Mouse (Mus musculus) testis, adult 2 months (tissue): Measurements from ENCODE around the gene Brinp2. TPM values are rescaled to one million over a fixed set of nuclear protein-coding genes. Genes with fewer than 3 reads are reported as not detected.

Experiments
- H3K27ac ChIP-seq: fragments of 200-500 bp; 2 replicates; pipeline ENCODE4 v1.5.1; 2012; ENCODE audit warnings: low read depth, low read length; ENCODE audit not compliant: control insufficient read depth, insufficient read depth
- H3K27me3 ChIP-seq: fragments of 200-500 bp; 2 replicates; pipeline ENCODE4 v1.6.1; 2012; ENCODE audit warnings: mild to moderate bottlenecking, low read length, moderate library complexity; ENCODE audit not compliant: control insufficient read depth, insufficient read depth
- H3K36me3 ChIP-seq: fragments of 200-500 bp; 2 replicates; pipeline ENCODE4 v1.6.1; 2012; ENCODE audit warnings: mild to moderate bottlenecking, low read length; ENCODE audit not compliant: control insufficient read depth, insufficient read depth
- H3K4me1 ChIP-seq: fragments of 200-500 bp; 2 replicates; pipeline ENCODE4 v1.6.1; 2012; ENCODE audit warnings: low read length; ENCODE audit not compliant: control insufficient read depth, insufficient read depth
- H3K4me3 ChIP-seq: fragments of 200-500 bp; 2 replicates; pipeline ENCODE4 v1.5.1; 2012; ENCODE audit warnings: low read depth, mild to moderate bottlenecking, low read length, moderate library complexity, mixed read lengths; ENCODE audit not compliant: control insufficient read depth
- CTCF ChIP-seq: fragments of 200-500 bp; IDR thresholded peaks from 2 replicates; pipeline ENCODE4 v1.5.1; 2012; ENCODE audit warnings: low read depth, mild to moderate bottlenecking, inconsistent platforms, low read length, moderate library complexity; ENCODE audit not compliant: control insufficient read depth, insufficient read depth, insufficient replicate concordance
- POLR2A ChIP-seq: fragments of 200-500 bp; IDR thresholded peaks from 2 replicates; pipeline ENCODE4 v1.6.1; 2012; ENCODE audit warnings: low read depth, mild to moderate bottlenecking, inconsistent platforms, low read length, moderate library complexity; ENCODE audit not compliant: control insufficient read depth
- polyA plus RNA-seq: library from polyadenylated mRNA; depleted of rRNA; stranded (reverse); fragments of >200 nt; gene quantifications from 2 replicates; pipeline ENCODE4 v1.2.3, GENCODE M21; 2012; rRNA removed

Brinp2 gene
- polyA plus RNA-seq, result 0.07 and 0.10 TPM in 2 replicates

DNA sequence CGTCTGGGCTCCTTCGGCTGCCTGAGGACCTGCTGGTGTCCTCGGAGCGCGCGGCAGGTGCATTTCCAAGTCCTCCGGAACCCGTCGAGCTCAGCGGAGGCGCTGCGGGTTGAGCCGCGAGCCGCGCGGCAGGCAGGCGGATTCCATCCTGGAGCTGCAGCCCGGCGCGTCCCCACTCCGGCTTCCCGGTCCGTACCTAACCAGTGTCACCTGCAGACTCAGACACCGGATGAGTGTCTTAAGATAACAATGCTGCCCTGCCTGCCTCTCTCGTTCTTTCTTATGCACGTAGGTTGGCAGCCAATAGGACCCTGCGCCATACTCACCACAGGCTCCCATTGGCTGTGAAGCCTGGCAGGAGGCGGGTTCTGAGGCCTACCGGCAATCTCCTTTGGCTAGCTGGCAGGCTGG lies at the start of gene Brinp2:
TSS of gene Brinp2 (minus strand) at position 276 of the 411 bp plus-strand sequence.
- Histone ChIP-seq H3K27me3 (no peaks in the 10 kb centered on the region), H3K27ac (no peak within 1 kb of the TSS), H3K36me3 (no peaks in the 10 kb centered on the region), H3K4me3 (peak within 1 kb of the TSS; percentile 64), H3K4me1 (peaks cover 8% of the 10 kb centered on the region)
- no peak for TF ChIP-seq POLR2A
- no peak for TF ChIP-seq CTCF

DNA sequence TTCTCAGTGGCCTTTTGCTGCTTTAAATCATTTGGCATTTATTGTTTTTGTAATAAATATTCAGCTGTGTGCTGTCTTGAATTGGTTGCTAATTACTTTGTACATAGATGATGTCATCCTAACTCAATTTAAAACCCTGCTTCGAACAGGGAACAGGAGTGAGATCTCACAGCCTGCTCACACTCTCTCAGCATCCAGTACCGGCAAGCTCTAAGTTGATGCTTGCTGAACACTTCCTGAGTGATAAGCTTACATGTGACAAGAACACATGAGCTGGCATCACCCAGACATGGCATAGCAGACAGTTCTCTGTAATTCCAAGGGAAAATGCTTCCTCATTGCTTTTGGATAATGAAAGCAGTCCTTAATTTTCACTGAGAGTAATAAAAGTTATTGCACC lies 44.8 kb upstream of the Brinp2 start:
- Histone ChIP-seq H3K4me1 (no peaks in the 10 kb centered on the region), H3K27ac (no peak overlapping the region), H3K36me3 (no peaks in the 10 kb centered on the region), H3K27me3 (no peaks in the 10 kb centered on the region), H3K4me3 (no peak overlapping the region)
- TF ChIP-seq POLR2A, result no peak
- TF ChIP-seq CTCF, result no peak

DNA sequence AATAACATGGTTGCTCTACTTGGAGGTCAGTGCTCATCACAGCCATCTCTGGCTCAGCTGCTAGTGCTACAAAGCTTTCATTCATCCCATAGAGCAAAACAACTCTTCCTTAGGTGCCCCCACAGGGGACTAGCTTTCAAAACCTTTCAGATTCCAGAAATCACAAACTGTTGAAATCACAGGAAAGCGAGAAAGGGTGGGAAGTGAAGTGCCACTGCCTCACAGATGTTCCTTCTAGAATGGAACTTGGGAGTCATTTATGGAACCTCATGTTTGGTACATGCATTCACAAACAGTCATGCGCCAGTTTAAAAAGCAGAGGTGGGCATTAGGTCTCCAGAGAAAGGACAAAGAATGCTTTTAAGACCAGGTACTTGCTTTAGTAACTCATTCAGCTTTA lies 40.9 kb upstream of the Brinp2 start:
- H3K27ac ChIP-seq, result no peak overlapping the region
- H3K4me1 ChIP-seq, result no peaks in the 10 kb centered on the region
- H3K36me3 ChIP-seq, result no peaks in the 10 kb centered on the region
- TF ChIP-seq POLR2A (no peak), CTCF (no peak)
- H3K4me3 ChIP-seq, result no peak overlapping the region
- H3K27me3 ChIP-seq, result no peaks in the 10 kb centered on the region

DNA sequence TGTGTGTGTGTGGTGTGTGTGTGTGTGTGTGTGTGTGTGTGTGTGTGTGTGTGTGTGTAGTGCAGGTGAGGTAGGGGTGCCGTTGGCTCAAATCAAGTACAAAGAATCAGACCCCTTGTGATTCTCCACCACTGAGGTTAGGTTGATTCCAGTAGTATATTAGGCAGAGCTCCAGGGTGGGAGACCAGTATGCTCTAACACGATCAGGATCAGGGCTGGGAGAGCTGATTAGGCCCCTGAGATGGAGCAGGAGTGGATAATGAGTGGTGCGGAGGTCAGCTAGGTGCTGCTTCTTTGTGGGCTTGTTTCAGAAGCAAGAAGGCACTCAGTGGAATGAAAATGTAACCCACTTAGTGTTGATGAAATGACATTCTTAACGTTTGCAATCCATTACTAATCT lies 34.6 kb upstream of the Brinp2 start:
- TF ChIP-seq POLR2A (no peak), CTCF (no peak)
- no peaks in the 10 kb centered on the region for H3K4me1 ChIP-seq
- no peaks in the 10 kb centered on the region for H3K27me3 ChIP-seq

DNA sequence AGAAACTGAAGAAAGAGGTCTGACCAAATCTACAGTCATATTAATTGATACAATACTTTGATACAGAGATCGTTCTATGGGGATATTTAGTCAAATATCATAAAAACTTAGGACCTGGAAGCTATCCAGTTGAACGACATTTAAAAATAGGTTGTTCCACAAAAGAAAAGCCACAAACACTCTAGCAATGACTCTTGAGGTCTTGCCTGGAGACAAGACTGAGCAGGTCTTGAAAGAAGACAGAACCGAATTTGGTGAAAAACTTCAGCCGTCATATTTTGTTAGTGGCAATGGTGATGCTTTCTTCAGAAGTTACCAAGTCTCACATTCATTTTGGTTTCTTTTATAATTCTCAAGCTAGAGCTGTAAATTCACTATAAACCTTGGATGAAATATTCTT lies 32.9 kb upstream of the Brinp2 start:
- Histone ChIP-seq H3K4me1 (no peaks in the 10 kb centered on the region), H3K27ac (no peak overlapping the region), H3K4me3 (no peak overlapping the region), H3K36me3 (no peaks in the 10 kb centered on the region), H3K27me3 (no peaks in the 10 kb centered on the region)
- TF ChIP-seq POLR2A, result no peak
- no peak for TF ChIP-seq CTCF

More for the DNA sequence above, 34.6 kb upstream of the Brinp2 start:
- no peaks in the 10 kb centered on the region for H3K36me3 ChIP-seq
- H3K4me3 ChIP-seq, result no peak overlapping the region
- no peak overlapping the region for H3K27ac ChIP-seq

DNA sequence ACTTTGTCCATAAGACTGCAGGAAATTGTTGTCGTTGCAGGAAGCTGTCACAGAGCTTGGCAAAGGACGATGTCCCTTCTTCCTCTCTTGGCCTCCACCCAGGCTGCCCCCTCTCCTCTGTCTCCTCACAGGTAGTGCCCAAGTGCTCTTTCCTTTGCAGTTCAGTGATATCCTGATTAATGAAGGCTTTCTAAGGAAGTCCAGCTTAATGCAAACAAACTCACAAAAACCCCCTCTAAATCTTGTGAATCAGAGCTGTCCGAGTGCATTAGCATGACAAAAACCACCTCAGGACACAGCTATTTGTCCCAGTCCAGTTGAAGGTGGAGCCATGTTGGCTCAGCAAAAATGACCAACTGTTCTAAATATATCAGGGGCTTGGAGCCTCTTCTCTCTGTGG lies 30.7 kb upstream of the Brinp2 start:
- TF ChIP-seq CTCF, result no peak
- TF ChIP-seq POLR2A, result no peak
- H3K27ac ChIP-seq, result no peak overlapping the region

DNA sequence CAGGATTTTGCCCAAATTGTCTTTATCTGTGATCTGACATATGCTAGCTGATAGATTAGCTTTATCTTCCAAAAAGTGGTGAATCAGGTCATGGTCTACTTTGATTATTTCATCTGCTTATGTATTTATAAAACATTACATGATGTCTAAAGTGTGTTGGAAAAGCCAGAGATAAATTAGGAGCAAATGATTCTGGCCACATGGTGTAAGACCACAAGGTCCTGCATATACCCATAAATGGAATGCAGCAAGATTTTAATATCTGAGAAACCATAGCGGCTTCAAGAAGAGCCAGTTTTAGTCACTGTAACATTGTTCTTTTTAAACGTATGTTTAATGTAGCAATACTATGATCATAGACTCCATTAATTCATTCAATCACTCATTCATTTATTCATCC lies 29.2 kb upstream of the Brinp2 start:
- H3K27me3 ChIP-seq, result no peaks in the 10 kb centered on the region
- H3K4me3 ChIP-seq, result no peak overlapping the region
- H3K4me1 ChIP-seq, result no peaks in the 10 kb centered on the region
- H3K27ac ChIP-seq, result no peak overlapping the region
- H3K36me3 ChIP-seq, result no peaks in the 10 kb centered on the region
- TF ChIP-seq POLR2A (no peak), CTCF (no peak)

More for the DNA sequence above, 30.7 kb upstream of the Brinp2 start:
- no peaks in the 10 kb centered on the region for H3K27me3 ChIP-seq
- H3K36me3 ChIP-seq, result no peaks in the 10 kb centered on the region
- H3K4me3 ChIP-seq, result no peak overlapping the region
- H3K4me1 ChIP-seq, result no peaks in the 10 kb centered on the region

DNA sequence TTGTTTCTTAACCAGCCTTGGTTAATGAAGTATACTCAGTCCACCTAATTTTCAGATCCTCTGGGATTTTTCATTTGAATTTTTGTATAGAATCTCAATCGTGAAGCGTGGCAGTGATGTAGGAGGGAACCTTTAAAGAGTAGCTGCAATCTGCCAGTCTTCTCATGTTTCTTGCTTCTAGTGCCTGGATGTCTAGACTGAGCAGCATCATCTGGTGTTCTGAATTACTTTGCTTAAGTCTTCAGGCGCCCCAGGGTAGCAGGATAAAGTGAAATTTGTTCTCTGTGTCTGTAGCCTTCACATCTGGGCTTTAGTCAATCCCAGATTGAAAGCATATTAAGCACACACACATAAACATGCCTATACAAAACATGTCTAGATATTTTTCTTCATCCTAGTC lies 27.1 kb upstream of the Brinp2 start:
- no peak for TF ChIP-seq CTCF
- no peak for TF ChIP-seq POLR2A
- H3K4me3 ChIP-seq, result no peak overlapping the region
- no peak overlapping the region for H3K27ac ChIP-seq
- H3K27me3 ChIP-seq, result no peaks in the 10 kb centered on the region
- no peaks in the 10 kb centered on the region for H3K4me1 ChIP-seq
- no peaks in the 10 kb centered on the region for H3K36me3 ChIP-seq
